Mouse (Mus musculus): Measurements from ENCODE around the gene Scyl3.

The Scyl3 gene

GRCm38 (mm10) chr1:163928846-163929245 lies at the start of gene Scyl3:
Gene Scyl3 (plus strand): TSS chr1:163929100.
- in situ Hi-C loops (cut with MboI) = loop anchor here (25.0 kb wide), 2 partner anchors 1192 to 1367 kb away; partner anchors contain the start of genes Prrc2c and Vamp4

DNA sequence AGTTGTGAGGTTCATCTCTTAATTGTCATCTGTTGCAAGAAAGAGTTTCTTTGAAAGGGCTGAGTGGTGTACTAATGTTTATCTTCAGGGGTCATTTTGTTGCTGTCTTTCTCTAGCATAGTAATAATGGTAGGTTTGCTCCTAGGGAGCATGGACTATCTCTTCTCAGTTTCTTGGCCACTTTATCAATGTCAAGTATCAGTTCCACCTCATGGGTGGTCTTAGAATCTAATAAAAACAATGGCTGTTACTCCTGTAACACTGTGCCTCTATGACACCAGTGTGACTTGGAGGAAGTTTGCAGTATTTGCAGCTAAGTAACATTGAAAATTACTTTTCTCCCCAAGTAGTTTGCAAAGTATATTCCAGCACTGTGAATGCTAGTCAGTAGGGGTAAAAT lies 39.3 kb upstream of the Scyl3 start:
- in situ Hi-C loops (cut with MboI) = no loop called here

DNA sequence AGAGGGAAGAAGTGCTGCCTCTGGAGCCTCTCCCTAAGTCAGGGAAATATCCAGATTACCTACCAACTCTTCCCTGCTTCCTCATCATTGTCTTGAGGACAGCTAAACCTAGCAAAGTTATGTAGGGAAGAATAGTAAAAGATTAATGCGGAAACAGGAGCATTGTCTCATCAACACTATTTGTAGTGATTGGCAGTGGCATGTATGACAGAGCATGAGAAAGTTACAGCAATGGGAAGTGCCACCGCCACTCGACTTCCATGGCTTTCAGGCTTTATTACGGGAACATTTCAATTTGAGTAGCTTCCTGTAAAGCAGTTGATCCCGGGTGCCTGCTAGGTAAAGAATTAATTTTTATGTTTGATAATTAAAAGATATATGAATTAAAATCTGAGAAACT lies 35.6 kb upstream of the Scyl3 start:
- in situ Hi-C loops (cut with MboI) = no loop called here

GRCm38 (mm10) chr1:163893774-163894527 lies 34.9 kb upstream of the Scyl3 start:
- in situ Hi-C loops (cut with MboI) = no loop called here

- in situ Hi-C loops (cut with MboI) = no loop called here
Measured at GRCm38 (mm10) chr1:163898291-163898764, 30.6 kb upstream of the Scyl3 start.

DNA sequence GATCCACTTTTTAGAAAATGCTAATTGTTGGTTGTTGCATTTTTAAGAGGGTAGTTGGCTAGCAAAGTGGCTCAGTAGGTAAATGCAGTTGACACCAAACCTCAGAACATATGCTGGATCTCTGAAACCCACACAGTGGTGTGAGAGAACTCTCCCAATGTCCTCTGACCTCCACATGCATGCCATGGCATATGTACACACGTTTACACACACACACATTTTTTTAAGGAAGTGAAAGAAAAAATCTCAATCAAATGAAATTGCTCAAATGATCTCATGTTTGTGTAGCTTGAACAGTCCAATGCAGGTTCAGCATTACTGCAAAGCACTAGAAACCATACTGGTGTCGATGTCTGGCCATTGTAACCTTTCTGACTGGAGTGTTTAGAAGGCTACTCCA lies 29.3 kb upstream of the Scyl3 start:
- in situ Hi-C loops (cut with MboI) = no loop called here

- in situ Hi-C loops (cut with MboI) = no loop called here
Measured at GRCm38 (mm10) chr1:163900168-163900567, 28.7 kb upstream of the Scyl3 start.

- in situ Hi-C loops (cut with MboI) = no loop called here
Measured at GRCm38 (mm10) chr1:163903411-163903810, 25.5 kb upstream of the Scyl3 start.

DNA sequence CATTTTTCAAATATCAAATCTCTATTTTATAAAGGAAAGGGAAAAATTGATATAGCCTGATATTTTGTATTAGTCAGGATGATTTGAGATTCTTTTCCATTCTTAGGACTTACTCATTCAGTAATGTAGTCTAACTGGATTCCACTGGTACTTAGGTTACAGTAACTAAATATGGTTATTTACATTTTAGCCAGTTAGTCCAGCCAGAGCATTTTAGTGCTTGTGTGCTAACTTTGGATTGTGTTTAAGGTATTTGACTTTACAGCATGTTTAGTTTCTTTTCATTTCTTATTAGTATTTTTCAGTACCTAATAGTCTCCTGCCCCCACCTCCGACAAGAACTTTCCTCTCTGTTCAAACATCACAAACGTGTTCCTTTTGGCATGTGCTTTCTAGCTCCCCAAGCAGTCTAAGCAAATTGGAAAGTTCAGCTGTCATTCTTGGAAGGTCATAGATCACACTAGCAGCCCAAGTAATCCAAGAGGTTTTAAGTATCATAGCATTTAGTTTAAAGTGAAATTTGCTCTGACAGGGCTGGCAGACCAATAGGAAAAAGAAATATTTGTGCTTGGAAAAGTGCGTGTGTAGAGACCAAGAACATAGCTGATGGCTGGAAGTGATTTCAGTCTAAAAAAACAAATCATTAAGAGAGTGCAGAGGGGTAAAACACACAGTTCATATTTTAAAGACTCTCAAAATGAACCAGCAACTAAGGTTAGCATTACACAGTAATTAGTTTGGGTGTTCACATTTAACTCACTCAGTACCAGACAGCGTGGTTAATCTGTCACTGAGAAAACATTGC lies 21.7 kb upstream of the Scyl3 start:
- in situ Hi-C loops (cut with MboI) = no loop called here

DNA sequence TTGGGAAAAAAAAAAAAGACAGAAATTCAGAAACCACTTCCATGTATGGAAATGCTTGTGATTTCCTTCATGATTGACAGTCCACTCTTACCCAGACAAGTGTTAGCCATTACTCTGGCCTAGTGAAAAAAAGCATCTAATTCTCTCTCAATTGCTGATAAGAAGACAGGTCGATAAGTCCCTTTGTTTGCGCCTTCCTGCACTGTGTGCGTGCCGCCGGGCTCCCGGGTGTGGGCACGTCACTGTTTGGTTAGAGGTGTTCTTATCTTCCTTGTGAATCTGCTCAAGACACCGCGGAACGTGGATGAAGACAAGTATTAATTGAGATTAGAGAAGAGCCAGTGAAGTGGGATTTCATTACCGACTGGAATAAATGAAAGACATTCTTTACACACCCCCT lies 20.5 kb upstream of the Scyl3 start:
- in situ Hi-C loops (cut with MboI) = no loop called here

GRCm38 (mm10) chr1:163910343-163910742 lies 18.6 kb upstream of the Scyl3 start:
- in situ Hi-C loops (cut with MboI) = loop anchor here (10.0 kb wide), 1 partner anchor 1016 kb away; the partner anchor contains the start of gene Fmo2

- in situ Hi-C loops (cut with MboI) = loop anchor here (10.0 kb wide), 1 partner anchor 1016 kb away; the partner anchor contains the start of gene Fmo2
Measured at GRCm38 (mm10) chr1:163910785-163911184, 18.1 kb upstream of the Scyl3 start.

DNA sequence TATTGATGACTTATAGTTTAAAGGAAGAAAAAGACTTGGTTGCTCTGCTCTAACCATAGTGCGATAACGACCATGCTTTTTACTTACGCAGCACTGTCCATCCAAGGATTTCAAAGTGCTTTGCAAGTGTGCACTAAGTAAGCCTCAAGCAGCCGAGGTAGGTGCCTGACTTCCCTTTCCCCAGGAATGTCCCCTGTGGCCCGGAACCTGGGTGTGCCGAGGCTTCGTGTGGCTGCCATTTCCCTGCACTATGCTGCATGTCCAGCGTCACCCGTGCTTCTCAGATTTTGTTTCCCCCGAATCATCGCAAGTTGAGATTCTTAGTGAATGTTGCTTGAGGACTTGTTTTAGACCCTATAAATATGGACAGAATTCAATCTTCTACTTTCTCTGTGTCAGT lies 16.9 kb upstream of the Scyl3 start:
- in situ Hi-C loops (cut with MboI) = loop anchor here (10.0 kb wide), 1 partner anchor 1017 kb away; the partner anchor contains the start of gene Fmo2

GRCm38 (mm10) chr1:163917349-163918160 lies 11.3 kb upstream of the Scyl3 start:
- in situ Hi-C loops (cut with MboI) = loop anchor here (10.0 kb wide), 1 partner anchor 1023 kb away; the partner anchor contains the start of gene Fmo2

GRCm38 (mm10) chr1:163924093-163924492 lies 4.8 kb upstream of the Scyl3 start:
- in situ Hi-C loops (cut with MboI) = no loop called here

GRCm38 (mm10) chr1:163929636-163930457 lies 947 bp downstream of the Scyl3 start:
- in situ Hi-C loops (cut with MboI) = loop anchor here (25.0 kb wide), 2 partner anchors 1193 to 1368 kb away; partner anchors contain the start of genes Prrc2c and Vamp4

- in situ Hi-C loops (cut with MboI) = loop anchor here (25.0 kb wide), 2 partner anchors 1193 to 1368 kb away; partner anchors contain the start of genes Prrc2c and Vamp4
Measured at GRCm38 (mm10) chr1:163930458-163930794, 1.5 kb downstream of the Scyl3 start.

- in situ Hi-C loops (cut with MboI) = loop anchor here (25.0 kb wide), 2 partner anchors 1194 to 1370 kb away; partner anchors contain the start of genes Prrc2c and Vamp4
Measured at GRCm38 (mm10) chr1:163931801-163932200, 2.9 kb downstream of the Scyl3 start.

GRCm38 (mm10) chr1:163934591-163934990 lies 5.7 kb downstream of the Scyl3 start:
- in situ Hi-C loops (cut with MboI) = loop anchor here (25.0 kb wide), 2 partner anchors 1197 to 1372 kb away; partner anchors contain the start of genes Prrc2c and Vamp4

DNA sequence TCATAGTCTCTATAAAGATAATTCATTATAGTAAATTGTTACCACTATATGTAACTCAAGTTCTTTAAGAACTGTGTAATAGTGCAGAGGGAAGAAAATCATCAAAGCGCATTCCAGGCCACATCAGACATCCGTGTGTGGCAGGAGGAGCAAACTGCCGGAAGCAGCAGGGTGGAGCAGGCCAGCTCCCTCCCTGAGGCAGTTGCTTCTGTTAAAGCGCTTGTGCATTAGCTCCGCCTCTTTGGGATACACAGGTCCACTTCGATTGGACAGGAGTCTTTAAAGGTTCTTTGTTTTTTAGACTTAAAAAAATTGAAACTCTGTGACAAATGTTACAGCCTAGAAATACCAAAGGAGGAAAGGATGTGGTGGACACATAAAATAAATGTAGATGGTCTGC lies 13.2 kb downstream of the Scyl3 start:
- in situ Hi-C loops (cut with MboI) = loop anchor here (25.0 kb wide), 2 partner anchors 1205 to 1380 kb away; partner anchors contain the start of genes Prrc2c and Vamp4
